Mouse (Mus musculus): ENCODE measurements at regions not wholly inside any gene's neighbourhood (a gene's known extent, or its start where the extent isn't known, plus 50 kb on each side); places are given as distances from the start of the nearest gene placed in this dataset.
"Not testable (repeated sequence)": the region's sequence is repeated elsewhere in the genome, so short reads cannot be mapped to it uniquely, and the experiment has no call there.

DNA sequence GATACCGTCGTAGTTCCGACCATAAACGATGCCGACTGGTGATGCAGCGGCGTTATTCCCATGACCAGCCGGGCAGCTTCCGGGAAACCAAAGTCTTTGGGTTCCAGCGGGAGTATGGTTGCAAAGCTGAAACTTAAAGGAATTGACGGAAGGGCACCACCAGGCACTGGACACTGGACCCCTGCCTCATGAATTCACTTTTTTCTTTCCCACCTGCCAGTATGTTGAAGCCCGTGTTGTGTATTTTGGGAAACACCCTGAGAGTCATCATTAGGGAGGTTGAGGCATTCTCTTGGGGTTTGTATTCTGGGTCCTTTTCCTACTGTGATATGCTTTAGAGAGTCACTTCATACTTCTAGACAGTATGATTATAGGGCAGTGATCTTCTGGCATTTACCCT lies 197.9 kb downstream of the Samd9l start:
- in situ Hi-C loops (cut with MboI, MseI): loop anchor here (10.0 kb wide), 1 partner anchor 147 kb away; no protein-coding TSS in a partner anchor

DNA sequence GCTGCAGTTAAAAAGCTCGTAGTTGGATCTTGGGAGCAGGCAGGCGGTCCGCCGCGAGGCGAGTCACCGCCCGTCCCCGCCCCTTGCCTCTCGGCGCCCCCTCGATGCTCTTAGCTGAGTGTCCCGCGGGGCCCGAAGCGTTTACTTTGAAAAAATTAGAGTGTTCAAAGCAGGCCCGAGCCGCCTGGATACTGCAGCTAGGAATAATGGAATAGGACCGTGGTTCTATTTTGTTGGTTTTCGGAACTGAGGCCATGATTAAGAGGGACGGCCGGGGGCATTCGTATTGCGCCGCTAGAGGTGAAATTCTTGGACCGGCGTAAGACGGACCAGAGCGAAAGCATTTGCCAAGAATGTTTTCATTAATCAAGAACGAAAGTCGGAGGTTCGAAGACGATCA lies 198.3 kb downstream of the Samd9l start:
- in situ Hi-C loops (cut with MboI, MseI): loop anchor here (10.0 kb wide), 1 partner anchor 146 kb away; no protein-coding TSS in a partner anchor

DNA sequence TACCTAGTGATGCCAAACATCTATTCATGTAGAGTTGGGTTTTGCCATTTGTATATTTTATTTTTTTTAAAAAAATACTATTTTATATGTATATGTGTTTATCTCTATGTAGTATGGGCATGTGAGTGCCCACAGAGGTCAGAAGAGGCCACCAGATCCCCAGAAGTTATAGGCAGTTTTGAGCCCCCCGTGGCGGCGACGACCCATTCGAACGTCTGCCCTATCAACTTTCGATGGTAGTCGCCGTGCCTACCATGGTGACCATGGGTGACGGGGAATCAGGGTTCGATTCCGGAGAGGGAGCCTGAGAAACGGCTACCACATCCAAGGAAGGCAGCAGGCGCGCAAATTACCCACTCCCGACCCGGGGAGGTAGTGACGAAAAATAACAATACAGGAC lies 198.8 kb downstream of the Samd9l start:
- in situ Hi-C loops (cut with MboI, MseI): loop anchor here (10.0 kb wide), 1 partner anchor 146 kb away; no protein-coding TSS in a partner anchor

DNA sequence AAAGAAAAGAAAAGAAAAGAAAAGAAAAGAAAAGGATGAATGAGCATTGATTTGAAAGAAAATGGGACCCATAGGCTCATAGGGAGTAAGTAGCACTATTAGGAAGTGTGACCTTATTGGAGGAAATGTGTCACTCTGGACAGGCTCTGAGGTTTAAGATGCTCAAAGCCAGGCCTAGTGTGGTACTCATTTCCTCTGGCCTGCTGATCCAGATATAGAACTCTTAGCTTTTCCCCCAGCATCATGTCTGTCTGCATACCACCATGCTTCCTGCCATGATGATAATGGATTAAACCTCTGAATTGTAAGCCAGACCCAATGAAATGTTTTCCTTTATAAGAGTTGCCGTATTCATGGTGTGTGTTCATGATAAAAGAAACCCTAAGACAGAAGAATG lies 206.9 kb downstream of the Samd9l start:
- in situ Hi-C loops (cut with MboI, MseI): not testable (repeated sequence)

DNA sequence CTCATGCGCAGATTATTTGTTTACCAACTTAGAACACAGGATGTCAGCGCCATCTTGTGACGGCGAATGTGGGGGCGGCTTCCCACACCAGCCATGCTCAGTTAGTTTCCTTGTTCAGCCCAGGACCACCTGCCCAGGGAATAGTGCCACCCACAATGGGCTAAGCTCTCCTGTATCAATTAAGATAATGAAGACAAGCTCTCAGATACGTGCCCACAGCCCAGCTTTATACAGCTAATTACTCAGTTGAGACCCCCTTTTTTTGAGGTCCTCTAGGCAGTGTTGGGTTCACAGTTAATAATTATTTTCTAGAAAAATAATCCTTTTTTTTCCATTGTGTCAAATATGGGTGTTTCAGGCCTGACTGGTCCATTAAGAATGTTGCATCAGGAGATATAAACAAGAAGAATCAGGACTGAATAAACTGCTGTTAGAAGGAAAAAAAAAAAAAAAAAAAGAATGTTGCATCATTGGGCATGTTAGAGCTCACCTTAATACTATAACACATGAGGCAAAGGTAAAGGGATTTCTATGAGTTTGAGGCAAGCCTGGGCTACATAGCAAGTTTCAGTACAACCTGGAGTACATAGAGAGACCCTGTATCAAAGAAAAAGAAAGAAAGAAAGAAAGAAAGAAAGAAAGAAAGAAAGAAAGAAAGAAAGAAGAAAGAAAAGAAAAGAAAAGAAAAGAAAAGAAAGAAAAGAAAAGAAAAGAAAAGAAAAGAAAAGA lies 207.5 kb downstream of the Samd9l start:
- in situ Hi-C loops (cut with MboI, MseI): not testable (repeated sequence)

DNA sequence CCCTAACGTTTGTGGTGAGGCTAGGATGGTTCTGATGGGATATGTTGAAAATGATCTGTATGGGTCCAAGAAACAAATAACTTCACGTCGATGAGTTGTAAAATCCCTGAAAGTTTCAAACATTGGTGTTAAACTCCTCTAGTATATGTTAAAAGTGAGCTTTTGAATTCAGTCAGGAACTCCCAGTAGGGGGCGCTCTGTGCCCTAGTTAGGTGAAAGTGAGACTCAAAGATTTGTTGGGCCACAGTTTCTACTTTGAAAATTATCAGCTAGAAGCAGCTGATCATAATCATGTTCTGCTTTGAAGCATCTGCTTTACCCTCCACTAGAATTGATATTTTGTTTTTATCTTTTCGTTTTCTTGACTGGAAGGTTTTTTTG lies 215.6 kb downstream of the Samd9l start:
- in situ Hi-C loops (cut with MboI, MseI): loop anchor here (5.0 kb wide), 2 partner anchors 53 to 97 kb away; no protein-coding TSS in a partner anchor

DNA sequence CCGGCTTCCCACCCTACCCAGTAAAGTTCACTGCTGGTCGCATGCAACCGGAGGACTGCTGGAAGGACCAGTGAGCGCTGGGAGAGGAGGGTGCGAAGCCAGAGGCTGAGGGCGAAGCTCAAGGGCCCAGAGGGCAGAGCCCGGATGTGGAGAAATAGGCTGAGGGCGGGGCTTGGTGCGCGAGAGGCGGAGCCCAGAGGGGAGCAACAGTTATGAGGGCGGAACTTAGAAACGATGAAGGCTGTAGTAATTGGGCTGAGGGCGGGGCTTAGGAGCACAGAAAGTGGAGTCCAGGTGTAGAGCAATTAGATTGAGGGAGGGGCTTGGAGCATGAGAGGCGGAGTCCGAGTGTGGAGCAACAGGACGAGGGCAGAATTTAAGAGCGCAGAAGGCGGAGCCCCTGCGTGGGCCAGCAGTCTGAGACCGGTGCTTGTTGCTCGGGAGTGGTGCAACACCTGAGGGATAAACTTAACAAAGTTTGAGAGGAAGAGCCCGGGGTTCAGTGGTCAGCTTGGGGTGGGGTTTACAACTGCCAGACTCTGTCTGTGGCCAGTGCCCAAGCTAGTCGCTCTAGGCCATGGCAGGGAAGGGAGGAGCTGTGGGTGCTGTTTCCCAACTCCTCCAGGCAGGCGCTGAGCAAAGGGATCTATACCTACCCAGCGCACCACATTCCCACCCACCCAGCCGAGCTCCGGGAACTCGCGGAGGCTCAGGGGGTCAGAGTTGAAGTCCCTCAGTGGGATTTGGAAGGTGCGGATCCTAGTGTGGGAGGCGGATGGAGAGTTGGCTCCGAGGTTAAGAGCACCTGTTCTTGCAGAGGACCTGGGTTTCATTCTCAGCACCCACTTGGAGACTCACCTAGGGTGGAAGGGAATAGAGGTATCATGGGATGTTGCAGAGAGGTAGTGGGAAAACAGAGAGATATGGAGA lies 216.2 kb downstream of the Samd9l start:
- in situ Hi-C loops (cut with MboI, MseI): loop anchor here (5.0 kb wide), 2 partner anchors 54 to 96 kb away; no protein-coding TSS in a partner anchor

DNA sequence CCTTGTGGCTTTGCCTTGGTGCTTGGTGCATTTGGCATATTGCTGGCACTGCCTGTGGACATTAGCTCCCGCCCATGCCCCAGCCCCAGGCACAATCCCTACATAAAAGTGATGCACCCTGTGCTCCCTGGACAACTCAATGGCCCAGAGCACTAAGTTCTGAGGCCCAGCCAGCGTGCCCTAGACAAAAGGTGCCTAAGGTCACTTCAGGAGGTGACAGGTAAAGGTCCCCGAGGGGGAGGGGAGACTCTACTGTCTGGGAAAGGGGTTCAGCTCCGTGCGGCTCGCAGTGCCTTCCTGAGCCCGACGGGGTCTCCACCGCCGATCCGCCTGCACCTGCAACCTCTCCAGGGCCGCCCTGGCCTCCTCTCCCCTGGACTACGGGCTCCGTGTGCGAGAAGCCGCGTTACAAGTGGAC lies 216.9 kb downstream of the Samd9l start:
- in situ Hi-C loops (cut with MboI, MseI): loop anchor here (5.0 kb wide), 2 partner anchors 55 to 95 kb away; no protein-coding TSS in a partner anchor

DNA sequence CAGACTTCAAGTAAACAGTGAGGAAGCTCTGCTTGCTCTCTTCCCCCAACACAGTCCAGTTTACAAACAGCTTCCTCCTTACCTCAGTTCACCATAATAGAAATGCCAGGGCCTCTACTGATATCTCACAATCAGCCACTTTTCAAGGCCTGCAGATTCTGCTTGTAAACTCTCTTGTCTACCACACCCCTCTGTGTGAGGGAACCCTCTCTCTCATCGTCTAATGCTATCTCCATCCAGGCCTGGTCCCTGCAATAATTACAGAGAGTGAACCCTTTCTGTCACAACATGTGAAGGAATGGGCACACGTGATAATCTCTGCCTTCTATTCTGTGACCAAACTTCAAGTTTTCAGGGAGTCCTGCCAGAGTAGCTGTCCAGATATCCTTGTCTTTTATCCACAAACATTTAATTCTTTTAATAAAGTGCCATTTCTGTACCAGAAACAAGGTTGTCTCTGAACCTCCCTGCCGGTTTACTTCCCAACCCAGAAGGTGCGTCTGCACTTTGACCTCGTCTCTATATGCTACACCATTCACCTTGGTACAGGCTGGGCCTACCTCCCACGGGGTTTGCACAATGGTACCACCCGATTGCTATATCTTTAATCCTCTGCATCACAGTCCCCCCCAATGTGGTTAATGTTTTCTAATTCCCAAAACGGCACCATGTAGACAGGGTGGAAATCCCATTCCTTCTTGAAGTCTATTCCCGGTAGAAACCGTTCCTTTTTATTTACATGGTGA lies 219.6 kb downstream of the Samd9l start:
- in situ Hi-C loops (cut with MboI, MseI): loop anchor here (5.0 kb wide), 2 partner anchors 58 to 92 kb away; no protein-coding TSS in a partner anchor

DNA sequence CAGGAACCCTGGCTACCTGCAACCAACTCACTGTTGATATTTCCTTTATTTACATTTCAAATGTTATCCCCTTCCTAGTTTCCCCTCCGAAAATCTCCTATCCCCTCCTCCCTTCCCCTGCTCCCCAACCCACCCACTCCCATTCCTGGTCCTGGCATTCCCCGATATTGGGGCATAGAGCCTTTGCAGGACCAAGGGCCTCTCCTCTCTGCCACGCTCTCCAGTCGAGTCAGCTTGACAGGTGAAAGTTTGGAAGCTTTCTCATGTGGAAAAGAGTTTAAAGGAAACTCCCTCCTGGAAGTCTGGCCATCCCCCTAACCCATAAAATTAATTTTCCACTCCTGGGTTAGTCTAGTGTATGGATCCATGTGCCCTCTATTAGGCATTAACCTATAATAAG lies 229.9 kb downstream of the Samd9l start:
- in situ Hi-C loops (cut with MboI, MseI): not testable (repeated sequence)

DNA sequence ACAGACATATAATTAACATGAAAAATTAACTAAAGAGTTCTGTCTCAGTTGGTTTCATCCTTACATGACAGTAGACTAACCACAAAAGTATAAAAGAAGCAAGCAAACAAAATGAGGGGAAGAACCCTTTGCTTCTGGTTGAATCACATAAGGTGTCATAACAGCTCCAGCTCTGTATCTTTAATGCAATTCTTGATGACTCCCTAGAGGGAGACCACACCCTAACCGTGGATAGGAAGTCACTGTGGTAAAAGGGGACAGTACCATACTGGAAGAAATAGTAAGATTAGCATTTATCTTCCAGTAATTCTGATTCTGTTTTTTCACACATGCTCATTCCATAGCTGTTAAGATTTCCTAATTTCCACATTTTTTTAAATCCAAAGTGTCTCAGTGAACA lies 233.2 kb downstream of the Samd9l start:
- in situ Hi-C loops (cut with MboI, MseI): not testable (repeated sequence)

DNA sequence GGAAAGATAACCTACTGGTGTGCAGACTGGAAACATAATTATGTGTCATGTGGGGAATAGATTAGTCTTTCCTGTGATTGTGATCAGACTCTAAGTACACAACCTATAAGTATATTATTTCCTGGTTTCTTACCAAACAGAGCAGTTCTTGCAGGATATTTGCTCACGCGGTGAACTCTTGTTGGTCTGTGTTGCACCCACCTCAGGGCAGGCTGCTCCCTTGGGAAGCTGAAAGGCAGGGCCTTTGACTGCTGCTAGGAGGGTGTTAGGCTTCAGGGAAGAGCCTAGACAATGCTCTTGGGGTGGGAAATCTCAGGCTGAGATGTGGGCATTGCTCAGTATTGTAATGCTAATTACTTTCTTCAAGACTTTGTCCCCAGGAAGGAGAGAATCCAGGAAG lies 247.5 kb downstream of the Samd9l start:
- in situ Hi-C loops (cut with MboI, MseI): not testable (repeated sequence)

DNA sequence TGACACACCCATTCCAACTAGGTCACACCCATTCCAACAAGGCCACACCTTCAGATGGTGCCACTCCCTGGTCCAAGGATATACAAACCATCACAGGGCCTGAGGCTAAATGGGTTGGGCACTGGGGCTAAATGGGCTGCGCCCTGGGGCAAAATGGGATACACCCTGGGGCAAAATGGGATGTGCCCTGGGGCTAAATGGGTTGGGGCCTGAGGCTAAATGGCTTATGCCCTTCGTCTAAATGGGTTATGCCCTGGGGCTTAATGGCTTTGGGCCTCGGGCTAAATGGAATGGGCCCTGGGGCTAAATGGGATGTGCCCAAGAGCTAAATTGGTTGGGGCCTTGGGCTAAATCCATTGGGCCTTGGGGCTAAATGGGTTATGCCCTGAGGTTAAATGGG lies 261.5 kb downstream of the Samd9l start:
- in situ Hi-C loops (cut with MboI, MseI): not testable (repeated sequence)

DNA sequence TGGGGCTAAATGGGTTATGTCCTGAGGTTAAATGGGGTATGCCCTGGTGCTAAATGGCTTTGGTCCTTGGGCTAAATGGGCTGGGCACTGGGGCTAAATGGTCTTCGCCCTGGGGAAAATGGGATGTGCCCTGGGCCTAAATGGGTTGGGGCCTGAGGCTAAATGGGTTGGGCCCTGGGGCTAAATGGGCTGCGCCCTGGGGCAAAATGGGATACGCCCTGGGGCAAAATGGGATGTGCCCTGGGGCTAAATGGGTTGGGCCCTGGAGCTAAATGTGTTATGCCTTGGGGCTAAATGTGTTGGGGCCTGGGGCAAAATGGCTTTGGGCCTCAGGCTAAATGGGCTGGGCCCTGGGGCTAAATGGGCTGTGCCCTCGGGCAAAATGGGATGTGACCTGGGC lies 265.6 kb downstream of the Samd9l start:
- in situ Hi-C loops (cut with MboI, MseI): not testable (repeated sequence)

DNA sequence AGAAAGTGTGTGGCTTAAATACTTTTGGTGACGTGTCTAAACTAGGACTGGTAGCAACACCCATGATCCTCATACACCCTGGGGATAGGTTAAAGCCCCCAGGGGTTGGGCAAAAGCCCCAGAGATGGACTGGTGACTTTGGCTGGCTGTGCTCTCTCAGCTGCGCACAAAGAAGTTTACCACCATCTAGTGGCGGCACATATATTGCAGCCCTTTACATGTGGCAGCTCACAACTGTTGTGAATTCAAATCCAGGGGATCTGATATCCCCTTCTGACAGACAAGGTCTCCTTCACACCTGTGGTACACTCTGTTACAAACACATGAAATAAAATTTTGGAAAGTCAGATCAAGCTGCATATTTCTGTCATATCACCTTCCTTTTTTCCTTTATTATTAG lies 283.1 kb downstream of the Samd9l start:
- in situ Hi-C loops (cut with MboI, MseI): not testable (repeated sequence)
